Mouse (Mus musculus): ENCODE results near the gene Rdh13. TPM values are rescaled to one million over a fixed set of nuclear protein-coding genes. Genes with fewer than 3 reads are reported as not detected.
A peak's percentile ranks its signal among the peaks of the same experiment; 100 is the strongest.
"Not testable (repeated sequence)": the region's sequence is repeated elsewhere in the genome, so short reads cannot be mapped to it uniquely, and the experiment has no call there.

The Rdh13 gene
- polyA plus RNA-seq, 2 experiments from 2014 or later = 17.4 to 27.8 TPM

DNA sequence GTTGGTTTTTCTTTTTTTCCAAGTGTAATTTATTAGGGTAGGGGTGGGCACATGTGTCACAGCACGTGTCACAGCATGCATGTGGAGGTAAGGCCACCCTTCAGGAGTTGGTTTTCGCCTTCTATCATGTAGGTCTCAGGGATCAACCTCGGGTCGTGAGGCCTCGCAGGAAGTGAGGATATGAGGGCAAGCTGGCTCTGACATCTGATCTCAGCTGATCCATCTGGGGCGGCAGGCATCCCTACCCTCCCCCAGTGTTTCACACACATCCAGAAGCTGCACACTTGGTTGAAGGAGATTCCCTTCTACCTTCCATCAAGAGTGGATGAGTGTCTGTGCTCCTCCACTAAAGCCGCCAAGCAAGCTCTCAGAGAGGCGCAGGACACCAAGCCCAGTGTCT lies 13.4 kb downstream of the Rdh13 start:
- no peak for ATAC-seq

DNA sequence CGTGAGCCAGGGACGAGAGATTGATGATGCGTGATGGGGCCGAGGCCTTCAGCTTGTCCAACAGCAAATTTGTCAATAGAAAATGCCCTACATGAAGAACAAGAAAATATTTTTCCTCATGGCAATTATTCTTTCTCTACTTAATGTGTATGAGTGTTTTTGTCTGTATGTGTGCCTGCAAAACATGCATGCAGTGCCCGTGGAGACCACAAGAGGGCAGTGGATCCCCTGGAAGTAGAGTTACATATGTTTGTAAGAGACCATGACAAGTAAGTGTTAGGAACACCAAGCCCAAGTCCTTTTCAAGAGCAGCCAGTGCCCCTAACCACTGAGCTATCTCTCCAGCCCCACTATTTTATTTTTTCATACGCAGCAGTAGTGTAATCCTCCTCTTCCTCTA lies 13.9 kb downstream of the Rdh13 start:
- ATAC-seq = peak; percentile 38

DNA sequence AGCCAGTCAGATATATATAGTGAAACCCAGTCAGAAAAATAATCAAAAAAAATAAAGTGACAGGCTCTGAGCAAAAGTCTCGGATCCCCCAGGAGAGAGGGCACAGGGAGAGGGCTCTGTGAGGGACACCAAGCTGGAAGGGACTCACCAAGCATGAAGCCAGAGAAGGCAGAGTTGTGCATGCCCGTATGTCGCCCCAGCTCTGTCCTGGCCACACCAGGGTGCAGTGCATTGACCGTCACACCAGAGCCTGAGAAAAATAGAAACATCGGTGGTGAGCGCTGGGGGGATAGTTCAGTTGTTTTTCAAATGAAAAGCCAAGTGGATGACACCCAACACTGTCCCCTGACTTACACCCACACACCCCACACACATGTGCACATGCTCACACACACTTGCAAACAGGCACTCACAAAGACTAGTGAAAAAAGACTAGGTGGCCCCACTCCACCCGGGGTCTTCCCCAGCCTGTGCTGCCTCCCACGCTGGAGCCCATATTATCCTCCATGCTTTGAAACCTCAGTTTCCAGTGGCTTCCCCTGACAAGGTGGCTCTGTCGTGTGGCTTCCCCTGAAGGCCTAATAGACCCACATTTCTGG lies 15.1 kb downstream of the Rdh13 start:
- no peak for ATAC-seq

DNA sequence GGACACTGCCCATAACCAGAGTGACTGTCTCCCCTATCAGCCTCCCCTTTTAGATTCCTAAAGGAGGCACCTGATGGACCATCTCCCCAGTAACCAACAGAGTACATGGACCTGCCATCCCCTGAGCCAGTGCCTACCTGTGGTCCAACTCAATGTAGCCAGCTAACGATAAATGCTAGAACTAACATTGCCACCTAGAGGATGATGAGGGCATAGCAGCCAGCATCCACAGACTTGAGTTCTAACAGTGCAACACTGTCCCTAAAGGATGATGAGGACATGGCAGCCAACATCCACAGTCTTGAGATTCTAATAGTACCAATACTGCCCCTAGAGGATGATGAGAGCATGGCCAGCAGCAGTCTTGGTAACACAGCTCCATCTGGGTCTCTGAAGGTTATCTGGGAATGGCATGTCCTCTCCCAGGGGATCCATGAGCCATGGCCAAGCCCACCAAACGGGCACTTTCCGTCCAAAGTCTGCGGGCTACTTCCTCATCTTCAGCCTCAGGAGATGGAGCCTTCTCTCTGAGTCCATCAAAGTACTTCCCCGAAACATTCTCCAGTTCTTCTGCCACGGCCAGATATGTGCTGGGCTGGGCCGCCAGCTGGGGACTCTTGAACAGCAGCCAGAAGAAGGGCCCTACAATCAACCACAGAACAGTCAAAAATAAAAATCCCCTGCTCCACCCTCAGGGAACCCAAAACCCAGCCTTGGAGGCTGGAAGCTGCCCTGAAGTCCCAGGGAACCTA lies 18.1 kb downstream of the Rdh13 start:
- peak; percentile 100 for ATAC-seq

DNA sequence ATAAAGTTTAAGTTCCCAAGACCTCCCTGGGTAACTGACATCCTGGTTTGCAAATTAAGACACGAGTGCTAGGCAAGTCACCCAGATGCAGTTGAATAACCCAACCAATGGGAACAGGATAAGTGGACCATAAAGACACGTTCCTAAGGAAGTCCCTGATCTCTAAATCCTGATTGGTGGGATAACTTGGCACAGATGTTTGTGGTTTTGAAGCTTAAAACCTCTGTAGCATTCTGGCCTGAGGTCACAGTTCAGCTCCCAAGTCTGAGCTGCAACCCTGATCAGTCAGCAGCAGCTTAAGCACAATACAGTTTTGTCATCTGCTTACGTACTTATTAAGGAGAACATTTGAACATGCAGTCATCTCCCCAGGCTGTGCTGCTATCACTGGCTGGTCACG lies 25.2 kb downstream of the Rdh13 start:
- ATAC-seq = no peak

DNA sequence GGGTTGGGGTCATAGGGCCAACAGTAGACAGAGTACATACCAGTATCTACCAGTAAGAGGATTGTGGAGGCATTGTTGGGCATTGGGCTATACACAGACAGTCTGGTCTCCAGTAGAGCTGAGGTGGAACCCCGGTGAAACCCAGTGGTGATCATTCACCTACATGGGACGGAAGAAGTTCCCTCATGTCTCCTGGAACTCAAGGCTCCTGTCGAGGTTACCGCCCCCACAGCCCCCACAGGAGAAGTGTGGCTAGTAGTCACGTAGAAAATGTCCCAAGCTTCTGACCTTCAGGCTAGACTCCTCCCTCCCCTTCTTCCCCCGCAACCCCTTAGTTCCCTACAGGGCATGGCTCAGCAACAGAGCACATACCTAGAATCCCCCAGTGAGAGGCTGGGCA lies 25.8 kb downstream of the Rdh13 start:
- ATAC-seq = no peak

DNA sequence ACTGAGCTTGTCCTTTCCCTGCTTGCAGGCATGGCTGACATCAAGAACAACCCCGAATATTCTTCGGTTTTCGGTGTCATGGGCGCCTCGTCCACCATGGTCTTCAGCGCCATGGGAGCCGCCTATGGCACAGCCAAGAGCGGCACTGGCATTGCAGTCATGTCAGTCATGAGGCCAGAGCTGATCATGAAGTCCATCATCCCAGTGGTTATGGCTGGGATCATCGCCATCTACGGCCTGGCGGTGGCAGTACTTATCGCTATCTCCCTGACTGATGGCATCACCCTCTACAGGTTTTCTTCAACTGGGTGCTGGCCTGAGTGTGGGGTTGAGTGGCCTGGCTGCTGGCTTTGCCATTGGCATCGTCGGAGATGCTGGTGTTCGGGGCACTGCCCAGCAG lies 33.0 kb downstream of the Rdh13 start:
- not testable (repeated sequence) for ATAC-seq

DNA sequence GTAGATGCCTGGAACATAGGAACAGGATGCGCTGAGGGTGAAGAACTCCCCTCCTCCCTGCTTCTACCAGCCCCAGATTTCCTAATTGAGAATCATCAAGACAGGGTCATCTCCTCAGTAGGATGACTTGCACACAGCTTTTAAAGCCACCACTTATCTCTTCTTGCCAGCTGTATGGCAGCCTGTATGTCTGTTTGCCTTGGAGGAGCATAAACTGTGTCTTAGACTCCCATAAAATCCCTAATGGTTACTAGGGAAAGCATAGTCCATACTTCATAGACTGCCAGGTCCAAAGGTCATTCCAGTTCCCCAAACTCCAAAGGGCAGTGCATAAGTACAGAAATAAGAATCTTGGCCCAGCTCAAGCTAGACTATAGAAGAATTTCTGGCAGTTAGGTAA lies 47.7 kb downstream of the Rdh13 start, which contains the start of gene Gp6:
Gene Gp6, minus strand, starts transcription at position 15 of the 400 bp plus-strand sequence.
- no peak for ATAC-seq

Other genes with a start within 250 kb of the Rdh13 start
- not detected for gene Lilra5, start 207.9 kb downstream of the Rdh13 start, polyA plus RNA-seq (2017; shearing (Covaris generic))
- gene Ncr1, start 107.9 kb downstream of the Rdh13 start, polyA plus RNA-seq (2017; shearing (Covaris generic)) = not detected
- under 1 TPM in 1 of 2 experiments, not detected in 1; 0.12 TPM for gene Gp6, start 47.9 kb downstream of the Rdh13 start, polyA plus RNA-seq (2017; shearing (Covaris generic))
- 10 to 100 TPM in 1 of 2 experiments, 1 to 10 TPM in 1; 6.5 to 14.5 TPM for gene Eps8l1, start 15.0 kb upstream of the Rdh13 start, polyA plus RNA-seq (2017; shearing (Covaris generic))
- gene Ppp1r12c, start 56.0 kb upstream of the Rdh13 start, polyA plus RNA-seq (2017; shearing (Covaris generic)) = 10 to 100 TPM; 13.5 to 27.7 TPM
- 1 to 10 TPM; 6.9 to 8.3 TPM for gene Tnnt1, start 70.7 kb upstream of the Rdh13 start, polyA plus RNA-seq (2017; shearing (Covaris generic))
- 1 to 10 TPM; 1.6 to 2.4 TPM for gene Tnni3, start 78.6 kb upstream of the Rdh13 start, polyA plus RNA-seq (2017; shearing (Covaris generic))
- 1 to 10 TPM; 1.4 to 2.8 TPM for gene Dnaaf3, start 86.8 kb upstream of the Rdh13 start, polyA plus RNA-seq (2017; shearing (Covaris generic))
- under 1 TPM in 1 of 2 experiments, not detected in 1; 0.35 TPM for gene Syt5, start 101.9 kb upstream of the Rdh13 start, polyA plus RNA-seq (2017; shearing (Covaris generic))
- not detected for gene Ptprh, start 158.4 kb upstream of the Rdh13 start, polyA plus RNA-seq (2017; shearing (Covaris generic))
- gene Tmem86b, start 185.8 kb upstream of the Rdh13 start, polyA plus RNA-seq (2017; shearing (Covaris generic)) = 1 to 10 TPM; 2.9 to 4.2 TPM
- 1 to 10 TPM; 6.7 to 9.1 TPM for gene Ppp6r1, start 213.4 kb upstream of the Rdh13 start, polyA plus RNA-seq (2017; shearing (Covaris generic))
- 10 to 100 TPM; 45.4 to 48.2 TPM for gene Hspbp1, start 239.4 kb upstream of the Rdh13 start, polyA plus RNA-seq (2017; shearing (Covaris generic))
- not detected for gene Brsk1, start 245.0 kb upstream of the Rdh13 start, polyA plus RNA-seq (2017; shearing (Covaris generic))